Mouse (Mus musculus) bone marrow, adult 2 months (tissue): ENCODE results near the gene Lrrn4cl. TPM values are rescaled to one million over a fixed set of nuclear protein-coding genes. Genes with fewer than 3 reads are reported as not detected.
A peak's percentile ranks its signal among the peaks of the same experiment; 100 is the strongest.
"Not testable (repeated sequence)": the region's sequence is repeated elsewhere in the genome, so short reads cannot be mapped to it uniquely, and the experiment has no call there.

ENCODE experiments used
- H3K27ac ChIP-seq: fragments of 200-500 bp; 2 replicates; pipeline ENCODE4 v1.5.1; 2012; ENCODE audit warnings: low read depth, mild to moderate bottlenecking, control low read depth, inconsistent platforms, low read length; ENCODE audit not compliant: control insufficient read depth, poor library complexity, insufficient read depth
- H3K4me1 ChIP-seq: fragments of 200-500 bp; 2 replicates; pipeline ENCODE4 v1.6.1; 2011; ENCODE audit warnings: low read length; ENCODE audit not compliant: control insufficient read depth, insufficient read depth
- H3K4me3 ChIP-seq: fragments of 200-500 bp; replicated peaks from 2 replicates; pipeline ENCODE3; 2011; ENCODE audit warnings: mild to moderate bottlenecking, low read depth, low read length, control low read depth; ENCODE audit not compliant: control insufficient read depth
- CTCF ChIP-seq: fragments of 200-500 bp; IDR thresholded peaks from 2 replicates; pipeline ENCODE4 v1.5.1; 2011; ENCODE audit warnings: low read length, control low read depth; ENCODE audit not compliant: control insufficient read depth, insufficient read depth
- POLR2A ChIP-seq: fragments of 200-500 bp; IDR thresholded peaks from 2 replicates; pipeline ENCODE4 v1.6.1; 2011; ENCODE audit warnings: low read depth, mild to moderate bottlenecking, control low read depth, low read length, borderline replicate concordance; ENCODE audit not compliant: control insufficient read depth
- WGBS: fragments of 180-500 bp; shearing (Covaris S2); methylation state at CpG from one replicate; pipeline ENCODE4 v1.1.7; 2018; 5-methylcytosine and 5-hydroxymethylcytosine counted together
- polyA plus RNA-seq: library from polyadenylated mRNA; stranded (reverse); fragments of >200 nt; gene quantifications from 2 replicates; pipeline ENCODE4 v1.2.4, GENCODE M21; 2011; ENCODE audit warnings: low replicate concordance; ENCODE audit not compliant: missing spikeins, insufficient read depth, insufficient read length

Gene Lrrn4cl
- polyA plus RNA-seq, 1 experiment = 0.62 TPM

GRCm38 (mm10) chr19:8832971-8833370, 17.6 kb upstream of the Lrrn4cl start:
- no peak overlapping the region for H3K27ac ChIP-seq
- H3K4me1 ChIP-seq = peaks cover 2% of the 10 kb centered on the region; the same call in 1 of the 2 replicates
- WGBS = 90% methylated on average over 4 of the region's 4 CpGs
- no peak overlapping the region for H3K4me3 ChIP-seq
- no peak for TF ChIP-seq CTCF
- no peak for TF ChIP-seq POLR2A

- H3K27ac ChIP-seq, H3K4me1 ChIP-seq, H3K4me3 ChIP-seq: not testable (repeated sequence)
- WGBS = 97% methylated on average over 10 of the region's 10 CpGs
Observed at GRCm38 (mm10) chr19:8836327-8836726, 14.2 kb upstream of the Lrrn4cl start.

- peaks cover 2% of the 10 kb centered on the region; the same call in 1 of the 2 replicates for H3K4me1 ChIP-seq
- peak within 1 kb of the TSS; percentile 81 for H3K4me3 ChIP-seq
- 2% methylated on average over 38 of the region's 38 CpGs for WGBS
- TF ChIP-seq POLR2A = peak; percentile 69; the same call in 1 of the 2 replicates
- TF ChIP-seq CTCF = peak; percentile 44; the same call in 1 of the 2 replicates
- H3K27ac ChIP-seq = peak within 1 kb of the TSS; percentile 92
Observed at GRCm38 (mm10) chr19:8837251-8837791, 13.2 kb upstream of the Lrrn4cl start, which contains the start of gene Bscl2. Gene Bscl2, plus strand, starts transcription at chr19:8837467.

- 20% methylated on average over 15 of the region's 15 CpGs for WGBS
- peaks cover 2% of the 10 kb centered on the region; the same call in 1 of the 2 replicates for H3K4me1 ChIP-seq
- H3K4me3 ChIP-seq = peak overlapping the region; percentile 81
- peak overlapping the region; percentile 92; the same call in 1 of the 2 replicates for H3K27ac ChIP-seq
- TF ChIP-seq POLR2A (no peak), CTCF (no peak)
Observed at GRCm38 (mm10) chr19:8838041-8838730, 12.4 kb upstream of the Lrrn4cl start.

GRCm38 (mm10) chr19:8839103-8839907, 11.3 kb upstream of the Lrrn4cl start, which contains the start of gene Gng3:
Gene Gng3, minus strand, starts transcription at chr19:8839194.
- peak within 1 kb of the TSS; percentile 81 for H3K4me3 ChIP-seq
- WGBS = 88% methylated on average over 11 of the region's 11 CpGs
- H3K27ac ChIP-seq = no peak within 1 kb of the TSS; the same call in 1 of the 2 replicates
- TF ChIP-seq CTCF (no peak), POLR2A (no peak)
- peaks cover 2% of the 10 kb centered on the region; the same call in 1 of the 2 replicates for H3K4me1 ChIP-seq

GRCm38 (mm10) chr19:8839908-8840791, 10.4 kb upstream of the Lrrn4cl start:
- peaks cover 2% of the 10 kb centered on the region; the same call in 1 of the 2 replicates for H3K4me1 ChIP-seq
- H3K27ac ChIP-seq = peak overlapping the region; percentile 47
- 26% methylated on average over 29 of the region's 29 CpGs for WGBS
- no peak for TF ChIP-seq CTCF
- TF ChIP-seq POLR2A = peak; percentile 74; the same call in 1 of the 2 replicates
- H3K4me3 ChIP-seq = peak overlapping the region; percentile 81

GRCm38 (mm10) chr19:8841012-8841411, 9.6 kb upstream of the Lrrn4cl start:
- WGBS = 74% methylated on average over 7 of the region's 7 CpGs
- H3K27ac ChIP-seq = no peak overlapping the region
- TF ChIP-seq CTCF (no peak), POLR2A (no peak)
- H3K4me1 ChIP-seq = peaks cover 2% of the 10 kb centered on the region; the same call in 1 of the 2 replicates
- H3K4me3 ChIP-seq = no peak overlapping the region
